Mouse (Mus musculus): ENCODE data around the gene Dapp1.
"Not testable (repeated sequence)": the region's sequence is repeated elsewhere in the genome, so short reads cannot be mapped to it uniquely, and the experiment has no call there.

The Dapp1 gene

DNA sequence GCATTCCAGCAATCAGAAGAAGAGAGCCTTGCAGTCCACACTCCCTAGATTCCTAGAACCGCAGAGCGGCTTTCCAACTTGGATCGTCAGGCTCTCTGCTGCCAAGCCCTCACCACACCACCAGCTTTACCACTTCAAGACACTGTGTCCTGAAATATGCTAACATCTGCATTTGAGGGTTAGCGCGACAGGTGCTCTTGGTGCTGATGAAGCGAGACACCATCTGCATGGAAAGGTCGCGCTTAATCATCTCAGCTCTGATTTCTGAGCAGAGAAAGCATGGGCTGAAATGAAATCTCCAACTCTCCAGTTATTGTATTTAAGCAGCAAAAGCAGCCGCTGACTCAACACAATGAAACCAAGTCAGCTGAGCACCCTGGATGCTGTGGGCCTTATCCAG is 8.1 kb upstream of the Dapp1 start:
- DNase-seq (ENCODE audit: low read depth, low spot score), result no peak

DNA sequence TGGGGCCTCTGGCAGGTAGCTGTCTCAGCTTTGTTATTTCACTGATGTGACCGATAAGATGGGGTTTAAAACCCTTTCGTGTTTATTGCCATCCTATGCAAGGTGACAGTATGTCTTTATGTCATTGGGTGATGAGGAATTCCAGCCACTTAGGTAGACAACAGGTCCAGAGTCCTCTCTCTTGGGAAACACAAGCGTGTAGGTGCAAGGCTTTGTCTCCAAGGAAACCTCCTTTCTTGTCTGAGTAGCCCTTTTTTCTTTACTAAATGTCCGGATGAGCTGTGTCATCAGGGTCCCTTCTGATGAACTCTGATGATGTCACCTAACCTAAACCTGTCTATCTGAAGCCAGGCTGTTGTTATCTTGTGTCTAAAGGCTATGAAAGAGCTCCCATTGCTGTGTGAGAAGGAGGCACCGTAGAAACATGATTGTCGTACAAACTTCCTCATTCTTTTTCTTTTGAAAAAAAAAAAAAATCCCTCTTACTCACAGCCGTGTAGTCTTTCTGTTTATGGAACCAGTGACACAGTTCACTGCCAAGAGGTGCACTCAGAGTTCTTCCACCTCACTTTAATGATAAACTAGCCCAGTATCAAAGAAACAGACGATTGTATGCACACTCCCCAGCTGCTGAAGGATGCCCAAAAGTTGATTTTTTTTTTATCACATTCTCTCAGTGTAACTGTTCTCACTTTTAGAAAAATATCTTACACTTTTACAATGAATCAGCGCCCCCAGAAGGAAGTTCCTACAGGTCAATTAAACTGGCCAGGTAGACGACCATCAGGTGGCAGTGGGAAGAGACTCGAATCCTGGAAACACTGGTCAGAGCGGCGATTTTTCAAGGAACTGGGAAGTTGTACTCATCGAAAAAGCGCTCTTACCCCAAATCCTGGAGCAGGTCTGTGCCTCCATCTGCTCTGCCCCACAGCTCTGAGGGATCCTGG is 637 bp downstream of the Dapp1 start:
- DNase-seq (ENCODE audit: low read depth, low spot score), result no peak

DNA sequence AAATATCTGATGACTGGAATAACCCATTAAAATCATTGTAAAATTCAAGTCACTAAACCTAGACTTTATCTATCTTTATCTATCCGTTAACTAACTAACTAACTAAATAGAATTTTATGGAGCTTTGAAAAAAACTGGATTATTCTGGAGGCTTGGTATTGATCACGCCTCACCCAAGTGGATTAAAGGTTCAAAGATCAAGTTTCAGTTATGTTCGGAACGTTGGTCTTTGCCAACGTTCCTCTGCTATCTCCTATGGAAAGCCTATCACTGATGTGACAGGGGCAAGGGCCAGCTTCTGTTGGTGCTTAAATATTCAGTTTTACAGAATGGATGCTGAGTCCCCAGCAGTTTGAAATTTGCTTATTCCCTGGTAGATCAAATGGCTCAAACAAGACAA is 3.1 kb downstream of the Dapp1 start:
- no peak for DNase-seq (ENCODE audit: low read depth, low spot score)

DNA sequence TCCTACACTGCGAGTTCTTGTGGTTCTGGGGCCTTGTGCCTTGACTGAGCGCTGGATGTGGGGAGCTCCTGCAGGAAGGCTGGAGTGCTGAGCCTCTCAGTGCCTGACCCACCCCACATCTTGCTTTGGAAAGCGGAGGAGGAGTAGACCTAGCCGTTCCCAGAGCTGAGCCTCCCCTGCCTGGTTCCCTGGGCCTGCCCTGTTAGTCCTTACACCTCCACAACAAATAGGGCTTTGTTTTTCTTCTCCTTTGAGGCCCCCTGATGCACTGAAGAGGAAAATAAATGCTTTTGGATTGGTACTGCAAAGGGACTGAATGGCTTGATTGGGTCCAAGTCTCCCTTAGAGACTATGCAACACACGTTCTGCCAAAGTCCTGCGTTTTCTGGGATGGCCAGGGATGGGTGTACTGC is 3.7 kb downstream of the Dapp1 start:
- DNase-seq (ENCODE audit: low read depth, low spot score), result no peak

DNA sequence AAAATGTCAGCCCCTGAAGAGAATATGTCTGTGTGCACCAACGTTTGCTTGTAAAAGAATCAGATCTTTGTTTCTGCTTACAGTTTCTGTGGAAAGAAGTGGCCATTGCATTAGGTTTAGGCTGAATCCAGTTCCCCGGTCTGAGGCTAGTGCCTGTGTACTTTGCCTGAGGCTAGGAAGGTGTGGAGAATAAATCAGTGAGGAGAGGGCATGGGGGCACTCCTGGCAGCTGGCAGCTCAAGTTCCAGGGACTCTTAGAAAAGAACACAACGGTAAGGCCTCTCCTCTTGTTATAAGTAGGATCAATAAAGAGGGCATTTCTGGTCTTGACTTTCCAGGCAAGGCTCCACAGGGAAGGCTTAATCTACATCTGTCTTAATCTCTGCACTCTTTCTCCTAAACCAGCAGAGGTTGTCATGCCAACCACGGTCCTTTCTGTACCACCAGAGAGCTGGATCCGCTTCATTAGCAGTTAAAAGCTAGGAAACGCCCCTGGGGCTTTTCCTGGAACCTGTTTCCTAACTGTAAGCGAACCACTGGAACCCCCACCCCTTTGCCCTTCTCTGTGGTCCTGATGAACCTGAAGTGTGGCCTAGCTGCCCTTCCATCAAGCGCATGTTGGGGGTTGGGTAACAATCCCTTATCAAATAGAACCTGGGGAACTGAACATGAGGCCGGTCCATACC is 4.3 kb downstream of the Dapp1 start:
- no peak for DNase-seq (ENCODE audit: low read depth, low spot score)

DNA sequence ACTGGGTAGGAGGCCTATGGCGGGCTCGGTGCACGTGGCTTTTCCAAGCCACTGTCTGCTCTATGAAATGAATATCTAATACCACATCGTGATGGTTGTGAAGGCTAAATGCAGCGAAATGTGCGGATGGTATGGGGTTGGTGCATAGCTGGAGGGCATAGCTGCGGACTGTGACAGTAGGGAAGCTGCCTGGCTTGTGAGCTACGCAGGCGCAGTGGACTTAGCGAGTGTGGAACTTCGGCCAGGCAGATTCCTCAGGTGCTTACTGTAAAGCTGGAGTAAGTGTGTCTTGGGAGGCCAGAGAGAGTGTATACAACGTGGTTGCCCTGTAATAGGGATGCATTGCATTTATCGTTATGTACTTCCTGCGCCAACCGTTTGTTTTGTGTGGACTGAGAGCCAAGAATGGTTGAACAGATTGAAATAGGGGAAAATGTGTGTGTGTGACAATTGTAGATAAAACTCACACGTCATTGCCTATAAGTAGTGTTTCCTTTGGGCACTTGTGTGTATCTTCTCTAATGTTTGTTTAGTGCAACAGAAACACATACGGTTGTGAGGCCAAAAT is 5.4 kb downstream of the Dapp1 start:
- no peak for DNase-seq (ENCODE audit: low read depth, low spot score)

DNA sequence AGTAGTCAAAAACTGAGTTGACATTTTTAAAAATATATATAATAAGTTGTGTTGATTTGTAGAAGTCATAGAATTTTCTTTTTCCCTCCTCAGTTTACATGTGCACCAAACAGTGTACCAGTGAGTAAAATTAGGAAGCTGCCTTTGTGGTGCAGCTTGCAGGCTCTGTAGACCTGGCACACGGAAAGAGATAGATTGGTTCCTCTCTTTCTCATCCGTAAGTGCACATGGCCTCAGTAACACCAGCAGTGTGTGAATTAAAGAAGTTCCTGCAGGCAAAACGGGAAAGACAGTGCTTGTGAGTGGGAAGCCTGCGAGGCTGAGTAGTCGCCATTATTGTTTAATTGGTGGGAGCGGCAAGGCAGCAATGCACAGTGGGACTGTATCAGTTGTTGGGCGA is 5.9 kb downstream of the Dapp1 start:
- DNase-seq (ENCODE audit: low read depth, low spot score), result no peak

DNA sequence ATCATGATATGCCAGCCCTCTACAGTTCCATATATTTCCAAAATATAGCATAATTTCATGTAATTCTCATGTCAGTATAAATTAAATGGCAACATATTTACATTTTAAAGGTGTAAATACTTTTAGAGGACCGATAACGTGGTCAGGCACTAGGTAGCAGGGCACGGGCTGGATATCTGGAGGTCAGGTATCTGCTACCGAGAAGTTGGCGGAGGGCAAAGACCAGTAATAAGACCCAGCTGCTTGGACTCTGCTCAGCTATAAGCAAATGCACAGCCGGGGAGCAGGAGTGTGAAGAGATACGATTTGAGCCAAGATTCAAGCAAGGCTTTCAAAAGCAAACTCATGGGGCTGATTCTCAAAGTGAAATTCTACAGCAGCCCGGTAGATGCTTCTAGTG is 7.0 kb downstream of the Dapp1 start:
- no peak for DNase-seq (ENCODE audit: low read depth, low spot score)

DNA sequence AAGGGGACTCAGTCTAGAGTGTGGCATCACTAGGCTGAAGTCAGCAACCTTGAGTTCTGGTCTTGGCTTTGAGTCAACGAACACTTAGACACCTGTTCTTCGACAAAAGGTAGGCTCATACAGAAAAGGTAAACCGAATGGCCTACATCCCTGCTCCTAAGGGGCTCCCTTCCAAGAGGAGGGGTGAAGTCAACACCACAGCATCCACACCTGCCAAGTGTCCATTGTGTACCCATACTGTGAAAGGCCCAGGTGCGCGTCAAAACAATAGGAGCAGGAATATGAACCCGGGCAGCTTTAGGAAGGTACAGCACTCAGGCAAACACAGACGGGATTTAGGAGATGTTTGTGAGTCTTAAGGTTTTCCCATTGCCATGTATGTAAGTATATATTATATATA is 8.4 kb downstream of the Dapp1 start:
- no peak for DNase-seq (ENCODE audit: low read depth, low spot score)

DNA sequence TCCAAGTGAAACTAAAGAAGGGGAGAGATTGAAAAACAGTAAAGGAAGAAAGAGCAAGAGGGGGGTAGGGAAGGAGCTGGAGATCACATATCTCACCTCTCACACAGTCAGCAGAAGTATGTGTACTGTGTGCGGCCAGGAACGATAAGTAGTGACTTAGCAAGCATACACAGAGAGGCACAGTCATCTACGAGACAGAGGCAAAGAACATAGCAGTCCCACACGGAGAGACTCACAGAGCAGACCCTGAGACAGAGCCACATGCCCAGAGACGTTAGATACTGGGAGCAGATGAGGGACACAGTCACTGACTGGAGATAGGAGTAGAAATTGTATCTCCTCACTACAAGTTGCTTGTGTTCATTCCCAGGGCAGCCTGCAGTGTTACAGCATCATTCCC is 9.1 kb downstream of the Dapp1 start:
- no peak for DNase-seq (ENCODE audit: low read depth, low spot score)

DNA sequence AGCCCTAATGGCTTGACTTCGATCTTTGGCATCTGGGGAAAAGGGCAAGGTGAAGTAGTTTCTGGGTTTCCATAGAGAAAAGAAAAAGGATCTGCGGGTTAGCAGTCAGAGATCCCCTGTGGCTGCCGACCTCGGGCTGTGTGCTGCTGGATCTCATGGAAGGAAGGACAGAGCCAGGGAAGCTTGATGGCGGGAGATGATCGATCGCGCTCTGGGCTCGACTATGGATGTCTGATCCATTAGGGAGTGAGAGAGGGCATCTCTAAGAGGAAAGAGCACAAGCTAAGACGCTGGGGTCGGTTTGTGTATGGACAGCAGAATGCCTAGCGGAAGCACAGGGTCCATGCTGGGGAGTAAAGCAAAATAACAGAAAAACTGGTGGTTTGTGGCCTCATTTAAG is 11.4 kb downstream of the Dapp1 start:
- DNase-seq (ENCODE audit: low read depth, low spot score), result no peak

DNA sequence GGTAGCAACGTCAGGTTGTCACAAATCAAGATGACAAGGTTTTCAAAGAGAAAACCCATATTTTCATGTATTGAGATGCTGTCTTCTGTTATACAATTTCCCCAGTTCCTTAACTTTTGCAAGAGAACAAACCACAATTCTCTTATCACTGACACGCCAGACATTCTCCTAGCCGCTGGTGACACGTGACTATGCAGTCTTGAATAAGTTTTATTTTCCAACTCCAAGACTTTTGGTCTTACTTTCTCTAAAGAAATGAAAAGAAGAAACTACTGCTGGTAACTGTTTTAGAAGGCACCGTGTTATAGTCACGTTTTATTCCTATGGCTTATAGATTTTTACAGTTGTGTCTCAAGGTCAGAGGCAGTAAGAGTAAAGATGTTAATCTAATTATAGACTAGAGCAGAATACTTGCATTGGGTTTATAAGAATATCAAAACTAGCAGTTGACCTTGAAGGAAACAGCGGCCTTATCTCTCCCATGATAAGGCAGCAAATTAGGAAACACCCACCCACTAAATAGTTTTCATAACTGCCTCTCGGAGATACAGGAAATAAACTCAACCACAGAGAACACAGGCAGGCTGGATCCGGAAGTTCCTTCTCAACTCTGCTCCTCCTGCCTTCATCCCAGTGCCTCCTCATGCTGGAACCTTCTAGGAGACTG is 12.4 kb downstream of the Dapp1 start:
- peak; percentile 68 for DNase-seq (ENCODE audit: low read depth, low spot score)

DNA sequence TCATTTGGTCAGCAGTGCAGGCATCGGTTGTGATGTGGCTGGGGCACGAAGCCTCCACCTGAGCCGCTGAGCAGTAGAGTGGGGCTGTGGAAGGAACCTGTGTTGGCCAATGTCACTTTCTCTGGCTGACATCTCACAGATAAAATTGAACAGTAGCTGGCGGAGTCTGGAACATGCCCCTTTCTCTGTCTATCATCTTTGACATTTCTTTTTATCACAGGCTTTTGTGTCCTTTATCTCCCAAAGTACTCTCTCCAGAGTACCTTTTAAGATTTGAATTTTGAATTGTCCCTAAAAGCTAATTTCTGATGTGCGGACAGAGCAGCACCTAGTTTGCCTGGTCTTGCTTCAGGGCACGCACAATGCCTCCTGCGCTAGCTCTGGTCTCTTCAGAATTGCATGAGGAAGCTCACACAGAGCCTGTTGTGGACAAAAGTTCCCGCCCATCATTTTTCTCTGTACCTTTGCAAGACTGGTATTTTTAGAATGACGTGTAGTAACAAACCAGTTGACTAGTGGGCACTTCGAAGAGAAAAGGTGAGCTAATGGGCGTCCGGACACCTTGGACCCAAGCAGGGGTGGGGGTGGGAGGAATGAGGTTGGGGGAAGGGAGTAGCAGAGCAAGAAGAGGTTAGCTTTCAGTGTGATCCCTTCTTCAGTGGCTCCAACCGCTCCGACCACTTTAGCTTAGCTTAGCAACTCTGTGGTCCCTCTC is 13.1 kb downstream of the Dapp1 start:
- DNase-seq (ENCODE audit: low read depth, low spot score), result no peak

DNA sequence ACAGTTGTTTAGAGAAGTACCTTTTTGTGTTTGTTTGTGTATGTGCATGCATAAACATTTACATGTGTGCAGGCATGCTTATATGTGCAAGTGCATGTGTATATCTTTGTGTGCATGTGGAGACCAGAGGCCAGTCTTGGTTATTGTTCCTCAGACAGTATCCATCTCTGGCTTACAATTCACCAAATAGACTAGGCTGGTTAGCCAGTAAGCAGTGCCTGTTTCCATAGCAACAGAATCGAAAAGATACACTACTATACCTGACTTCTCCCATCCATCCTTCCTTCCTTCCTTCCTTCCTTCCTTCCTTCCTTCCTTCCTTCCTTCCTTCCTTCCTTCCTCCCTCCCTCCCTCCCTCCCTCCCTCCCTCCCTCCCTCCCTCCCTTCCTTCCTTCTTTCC is 17.3 kb downstream of the Dapp1 start:
- not testable (repeated sequence) for DNase-seq (ENCODE audit: low read depth, low spot score)

DNA sequence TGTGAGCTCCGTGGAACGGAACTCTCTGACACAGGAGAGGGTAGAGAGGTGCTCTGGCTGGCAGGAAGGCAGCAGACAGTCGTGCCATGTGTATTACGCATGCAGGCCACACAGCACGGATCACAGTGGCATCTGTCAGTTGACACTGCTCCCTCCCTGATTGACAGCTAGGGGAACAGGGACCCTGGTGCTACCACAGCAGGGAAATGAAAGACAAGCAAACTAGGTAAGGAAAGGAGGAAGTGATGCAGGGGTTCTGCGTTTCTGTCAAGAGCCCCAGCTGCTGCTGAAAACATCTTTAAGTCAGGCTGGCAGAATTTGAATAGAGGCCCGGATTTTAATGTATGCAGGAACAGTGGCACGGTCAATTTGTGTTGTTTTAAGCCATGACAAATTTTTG is 17.8 kb downstream of the Dapp1 start:
- no peak for DNase-seq (ENCODE audit: low read depth, low spot score)

DNA sequence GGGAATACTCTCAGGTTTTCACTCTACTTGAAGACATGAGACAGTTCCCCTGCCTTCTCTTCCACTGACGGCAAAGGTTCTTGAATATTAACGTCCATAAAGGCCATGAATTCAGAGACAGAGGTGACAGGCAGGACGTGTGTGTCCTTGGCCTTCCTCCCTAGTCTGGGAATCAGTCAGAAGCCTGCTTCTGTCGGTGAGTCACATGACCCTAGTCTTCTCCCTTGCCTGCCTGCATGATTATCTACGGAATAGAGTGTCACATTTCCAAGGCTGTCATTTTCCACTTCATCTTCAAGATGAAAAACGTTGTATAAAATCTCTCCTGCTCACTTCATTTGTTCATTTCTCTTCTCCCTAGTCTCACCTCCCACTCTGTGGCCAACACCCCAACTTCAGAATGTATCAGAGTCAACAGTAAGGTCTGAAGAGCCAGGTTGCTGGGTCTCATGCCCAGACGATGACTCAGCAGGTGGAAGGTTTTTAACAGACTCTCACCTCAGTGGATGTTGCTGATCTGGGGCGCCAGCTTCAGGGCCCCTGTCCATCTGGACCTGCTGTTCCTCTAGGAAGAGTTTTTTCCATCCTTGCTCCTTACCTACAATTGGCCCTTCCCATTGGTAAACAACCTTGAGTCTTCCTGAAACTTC is 19.5 kb downstream of the Dapp1 start:
- no peak for DNase-seq (ENCODE audit: low read depth, low spot score)

DNA sequence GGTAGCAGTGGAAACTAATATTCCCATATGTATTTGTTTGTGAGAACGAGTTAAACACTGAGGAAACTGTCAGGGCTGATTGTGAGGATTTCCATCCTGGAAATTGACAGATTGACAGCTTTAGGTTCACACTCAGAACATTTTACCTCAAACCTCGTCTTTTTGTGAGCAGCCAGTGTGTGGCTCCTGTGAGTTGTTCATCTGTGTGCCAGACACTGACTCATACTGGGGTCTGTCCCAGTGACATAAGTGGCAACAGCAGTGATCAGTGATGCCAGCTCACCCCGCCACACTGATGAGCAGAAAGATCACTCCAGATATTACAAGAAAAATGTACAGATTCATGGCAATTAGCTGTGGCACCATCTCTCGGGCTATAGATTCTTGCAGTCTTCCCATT is 21.9 kb downstream of the Dapp1 start:
- DNase-seq (ENCODE audit: low read depth, low spot score), result no peak

DNA sequence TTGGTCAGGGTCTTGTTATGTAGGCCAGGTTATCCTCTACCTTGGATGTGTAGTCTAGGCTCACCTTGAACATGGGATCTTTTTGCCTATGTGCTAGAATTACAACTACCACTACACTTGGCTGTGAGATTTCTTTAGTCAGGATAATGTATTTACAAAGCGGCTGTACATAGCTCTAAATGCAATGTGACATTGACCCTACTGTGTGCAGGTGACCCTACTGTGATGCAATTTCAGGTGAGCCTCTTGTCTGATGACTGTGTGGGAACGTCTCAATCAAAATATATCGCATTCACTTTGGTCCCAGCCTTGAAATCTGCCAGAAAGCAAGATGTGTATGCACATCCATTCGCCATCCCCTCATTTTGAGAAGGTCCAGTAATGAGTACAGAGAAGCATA is 23.0 kb downstream of the Dapp1 start:
- DNase-seq (ENCODE audit: low read depth, low spot score), result no peak

DNA sequence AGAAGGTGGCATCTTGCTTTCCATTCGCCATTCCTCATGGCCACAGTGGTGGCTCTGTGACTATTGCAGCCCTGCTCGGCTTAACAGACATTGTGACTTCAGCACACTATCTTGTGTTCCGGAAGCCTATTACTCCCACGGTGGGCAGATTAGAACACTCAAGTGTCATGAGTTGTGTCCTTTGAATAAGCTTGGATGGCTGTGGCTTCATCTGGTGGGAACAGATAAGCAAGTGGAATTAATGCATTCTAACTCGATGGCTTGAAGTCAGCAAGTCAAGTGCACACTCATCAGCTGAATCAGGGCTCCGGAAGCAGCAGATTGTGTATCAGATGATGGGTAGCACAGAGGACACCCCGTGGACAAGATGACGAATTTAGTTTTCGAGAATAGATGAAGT is 23.5 kb downstream of the Dapp1 start:
- DNase-seq (ENCODE audit: low read depth, low spot score), result no peak

DNA sequence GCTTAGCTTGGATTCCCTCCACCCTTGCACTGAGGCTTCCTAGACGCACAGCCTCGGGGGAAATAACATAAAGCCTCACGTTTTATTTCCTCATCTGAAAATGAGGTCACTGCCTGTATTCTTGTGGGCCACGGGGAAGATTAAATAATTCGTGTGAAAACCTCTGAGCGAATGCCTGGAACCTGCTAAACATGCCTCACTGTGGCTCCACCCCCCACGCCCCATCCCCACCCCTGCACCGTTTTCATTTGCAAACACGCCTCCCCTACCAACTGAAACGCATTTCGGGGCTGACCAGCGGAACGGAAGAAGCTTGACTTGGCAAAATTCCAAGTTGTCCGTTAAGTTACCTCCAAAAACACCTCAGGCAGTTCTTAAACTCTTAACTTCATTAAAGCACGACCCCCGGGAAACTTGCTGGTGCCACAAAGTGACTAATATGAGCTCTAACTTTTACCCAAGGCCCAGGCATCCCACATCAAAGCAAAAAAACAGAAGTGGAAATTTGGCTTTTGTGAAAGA is 25.7 kb downstream of the Dapp1 start:
- DNase-seq (ENCODE audit: low read depth, low spot score), result no peak
